Mouse (Mus musculus) erythroblast, embryonic 14.5 days (primary cell): ENCODE data around the gene L3mbtl4. TPM values are rescaled to one million over a fixed set of nuclear protein-coding genes. Genes with fewer than 3 reads are reported as not detected.

Experiments used
- H3K27me3 ChIP-seq: 2 replicates; pipeline ENCODE4 v1.6.1; 2012; ENCODE audit warnings: inconsistent platforms; ENCODE audit not compliant: control insufficient read depth
- H3K36me3 ChIP-seq: 2 replicates; pipeline ENCODE4 v1.6.1; 2012; ENCODE audit warnings: mild to moderate bottlenecking, inconsistent platforms; ENCODE audit not compliant: control insufficient read depth
- H3K4me1 ChIP-seq: 2 replicates; pipeline ENCODE4 v1.6.1; 2012; ENCODE audit warnings: inconsistent platforms; ENCODE audit not compliant: control insufficient read depth
- H3K4me3 ChIP-seq: replicated peaks from 2 replicates; pipeline ENCODE3; 2012; ENCODE audit warnings: moderate library complexity, mild to moderate bottlenecking, inconsistent platforms
- H3K9me3 ChIP-seq: 2 replicates; pipeline ENCODE4 v1.6.1; 2012; ENCODE audit warnings: low read length, inconsistent platforms, mixed read lengths; ENCODE audit not compliant: control insufficient read depth
- GATA1 ChIP-seq: IDR thresholded peaks from 2 replicates; pipeline ENCODE4 v1.6.1; 2012; ENCODE audit warnings: low read length, inconsistent platforms, mixed read lengths
- TAL1 ChIP-seq: IDR thresholded peaks from 3 replicates; pipeline ENCODE4 v1.6.1; 2012; ENCODE audit warnings: low read length, inconsistent platforms, mixed read lengths
- polyA plus RNA-seq: library from polyadenylated mRNA; stranded (reverse); fragments of >175 nt; gene quantifications from 2 replicates; pipeline ENCODE4 v1.2.3, GENCODE M21; 2012

L3mbtl4 gene
- polyA plus RNA-seq, 1 experiment: not detected

- no peak for TF ChIP-seq TAL1
- no peak for TF ChIP-seq GATA1
- Histone ChIP-seq H3K4me1 (no peaks in the 10 kb centered on the region), H3K36me3 (no peaks in the 10 kb centered on the region), H3K9me3 (peaks cover 6% of the 10 kb centered on the region; the same call in 1 of the 2 replicates), H3K4me3 (no peak overlapping the region), H3K27me3 (no peaks in the 10 kb centered on the region)
Observed at GRCm38 (mm10) chr17:68285119-68285782, 11.7 kb downstream of the L3mbtl4 start.

GRCm38 (mm10) chr17:68288094-68288493 is 14.5 kb downstream of the L3mbtl4 start:
- Histone ChIP-seq H3K4me1 (no peaks in the 10 kb centered on the region), H3K36me3 (no peaks in the 10 kb centered on the region), H3K4me3 (no peak overlapping the region), H3K9me3 (peaks cover 6% of the 10 kb centered on the region; the same call in 1 of the 2 replicates), H3K27me3 (no peaks in the 10 kb centered on the region)
- no peak for TF ChIP-seq GATA1

GRCm38 (mm10) chr17:68288699-68289098 is 15.1 kb downstream of the L3mbtl4 start:
- peaks cover 6% of the 10 kb centered on the region; the same call in 1 of the 2 replicates for H3K9me3 ChIP-seq
- no peak overlapping the region for H3K4me3 ChIP-seq
- no peaks in the 10 kb centered on the region for H3K4me1 ChIP-seq
- H3K36me3 ChIP-seq: no peaks in the 10 kb centered on the region
- no peak for TF ChIP-seq TAL1
- TF ChIP-seq GATA1: no peak
- H3K27me3 ChIP-seq: no peaks in the 10 kb centered on the region

- no peaks in the 10 kb centered on the region for H3K36me3 ChIP-seq
- no peak overlapping the region for H3K4me3 ChIP-seq
- peaks cover 23% of the 10 kb centered on the region for H3K9me3 ChIP-seq
- H3K27me3 ChIP-seq: no peaks in the 10 kb centered on the region
- no peak for TF ChIP-seq GATA1
- no peak for TF ChIP-seq TAL1
- no peaks in the 10 kb centered on the region for H3K4me1 ChIP-seq
Observed at GRCm38 (mm10) chr17:68291713-68292364, 18.2 kb downstream of the L3mbtl4 start.

GRCm38 (mm10) chr17:68308381-68308780 is 34.8 kb downstream of the L3mbtl4 start:
- TF ChIP-seq GATA1: no peak
- TF ChIP-seq TAL1: no peak
- Histone ChIP-seq H3K9me3 (peaks cover 22% of the 10 kb centered on the region; the same call in 1 of the 2 replicates), H3K4me1 (no peaks in the 10 kb centered on the region), H3K27me3 (no peaks in the 10 kb centered on the region), H3K36me3 (no peaks in the 10 kb centered on the region), H3K4me3 (no peak overlapping the region)

GRCm38 (mm10) chr17:68312286-68312927 is 38.8 kb downstream of the L3mbtl4 start:
- Histone ChIP-seq H3K4me1 (no peaks in the 10 kb centered on the region), H3K27me3 (no peaks in the 10 kb centered on the region), H3K9me3 (peaks cover 15% of the 10 kb centered on the region; the same call in 1 of the 2 replicates), H3K4me3 (no peak overlapping the region), H3K36me3 (no peaks in the 10 kb centered on the region)
- TF ChIP-seq GATA1: no peak
- no peak for TF ChIP-seq TAL1

DNA sequence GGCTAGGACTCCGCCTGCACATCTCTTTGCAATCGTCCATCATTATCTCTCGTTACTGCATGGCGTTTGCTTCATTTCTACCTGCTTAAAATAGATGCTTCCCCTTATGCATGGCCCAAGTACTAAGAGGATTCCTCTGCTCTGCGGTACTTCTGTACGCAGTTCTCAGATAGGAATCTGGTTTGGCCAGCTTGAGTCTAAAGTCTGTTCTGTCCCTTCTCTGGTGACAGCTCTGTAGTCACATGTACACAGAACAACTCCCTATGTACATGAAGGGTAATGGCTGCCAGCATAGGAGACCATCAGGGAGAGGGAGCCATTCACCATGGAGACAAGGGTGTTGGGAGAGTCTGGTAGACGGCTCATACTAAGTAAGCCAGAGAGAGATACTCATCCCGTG is 47.3 kb downstream of the L3mbtl4 start:
- no peaks in the 10 kb centered on the region for H3K27me3 ChIP-seq
- no peak for TF ChIP-seq TAL1
- no peak for TF ChIP-seq GATA1
- H3K9me3 ChIP-seq: peaks cover 28% of the 10 kb centered on the region
- no peaks in the 10 kb centered on the region for H3K4me1 ChIP-seq
- H3K36me3 ChIP-seq: no peaks in the 10 kb centered on the region
- no peak overlapping the region for H3K4me3 ChIP-seq

DNA sequence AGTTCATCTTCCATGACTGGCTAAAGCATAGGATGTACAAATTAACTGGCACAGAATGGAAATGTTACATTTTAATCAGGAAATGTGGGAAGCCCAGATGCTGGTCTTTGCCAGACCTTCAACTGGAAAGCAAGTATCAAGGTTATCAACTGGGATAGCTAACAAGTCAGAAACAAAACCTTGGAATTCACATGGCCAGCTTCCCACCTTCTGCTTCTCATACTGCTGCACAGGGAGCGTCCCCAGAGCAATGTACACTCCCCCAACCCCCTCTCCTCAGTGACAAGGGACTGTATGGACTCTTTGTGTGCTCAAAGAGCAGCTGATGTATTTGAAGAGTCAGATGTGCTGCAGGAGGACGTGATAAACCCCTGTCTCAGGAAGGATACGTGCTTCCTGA is 49.0 kb downstream of the L3mbtl4 start:
- Histone ChIP-seq H3K4me3 (no peak overlapping the region), H3K36me3 (no peaks in the 10 kb centered on the region), H3K4me1 (no peaks in the 10 kb centered on the region), H3K27me3 (no peaks in the 10 kb centered on the region), H3K9me3 (peaks cover 33% of the 10 kb centered on the region)
- TF ChIP-seq TAL1: no peak
- TF ChIP-seq GATA1: no peak

DNA sequence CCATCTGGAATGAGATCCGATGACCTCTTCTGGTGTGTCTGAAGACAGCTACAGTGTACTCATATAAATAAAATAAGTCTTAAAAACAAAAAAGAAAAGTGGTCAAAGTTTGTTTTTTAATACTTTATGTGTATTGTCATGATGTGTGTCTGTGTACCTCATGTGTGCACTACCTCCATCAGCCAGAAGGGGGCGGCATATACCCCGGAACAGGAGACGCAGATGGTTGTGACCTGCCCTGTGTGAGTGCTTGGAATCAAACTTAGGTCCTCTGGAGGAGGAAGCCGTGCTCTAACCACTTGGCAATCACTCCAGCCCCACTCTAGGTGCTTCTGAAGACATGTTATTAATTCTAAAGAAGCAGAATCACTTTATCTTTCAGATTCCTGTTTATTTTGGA is 58.6 kb downstream of the L3mbtl4 start:
- Histone ChIP-seq H3K36me3 (no peaks in the 10 kb centered on the region), H3K9me3 (peaks cover 42% of the 10 kb centered on the region), H3K4me1 (no peaks in the 10 kb centered on the region), H3K27me3 (no peaks in the 10 kb centered on the region), H3K4me3 (no peak overlapping the region)
- TF ChIP-seq GATA1 (no peak), TAL1 (no peak)
